Mouse (Mus musculus): Measurements from ENCODE around the gene Wdfy1.

The Wdfy1 gene

GRCm38 (mm10) chr1:79768231-79768630 lies 7.7 kb downstream of the Wdfy1 start:
- no peaks in the 10 kb centered on the region for H3K36me3 ChIP-seq (ENCODE audit: control insufficient read depth, insufficient read depth, low read length, poor library complexity, severe bottlenecking)
- no peaks in the 10 kb centered on the region for H3K27me3 ChIP-seq (ENCODE audit: control insufficient read depth, insufficient read depth, low read length, poor library complexity, severe bottlenecking)
- DNase-seq (ENCODE audit: low read depth, low spot score): no peak

- DNase-seq (ENCODE audit: low read depth, low spot score): no peak
- H3K27me3 ChIP-seq (ENCODE audit: control insufficient read depth, insufficient read depth, low read length, poor library complexity, severe bottlenecking): no peaks in the 10 kb centered on the region
- H3K36me3 ChIP-seq (ENCODE audit: control insufficient read depth, insufficient read depth, low read length, poor library complexity, severe bottlenecking): no peaks in the 10 kb centered on the region
Observed at GRCm38 (mm10) chr1:79764483-79764882, 11.5 kb downstream of the Wdfy1 start.

- no peaks in the 10 kb centered on the region for H3K36me3 ChIP-seq (ENCODE audit: control insufficient read depth, insufficient read depth, low read length, poor library complexity, severe bottlenecking)
- no peak for DNase-seq (ENCODE audit: low read depth, low spot score)
- H3K27me3 ChIP-seq (ENCODE audit: control insufficient read depth, insufficient read depth, low read length, poor library complexity, severe bottlenecking): no peaks in the 10 kb centered on the region
Observed at GRCm38 (mm10) chr1:79764031-79764430, 11.9 kb downstream of the Wdfy1 start.

GRCm38 (mm10) chr1:79762282-79763250 lies 13.4 kb downstream of the Wdfy1 start:
- peak; percentile 66 for DNase-seq (ENCODE audit: low read depth, low spot score)
- H3K36me3 ChIP-seq (ENCODE audit: control insufficient read depth, insufficient read depth, low read length, poor library complexity, severe bottlenecking): no peaks in the 10 kb centered on the region
- H3K27me3 ChIP-seq (ENCODE audit: control insufficient read depth, insufficient read depth, low read length, poor library complexity, severe bottlenecking): no peaks in the 10 kb centered on the region

- H3K36me3 ChIP-seq (ENCODE audit: control insufficient read depth, insufficient read depth, low read length, poor library complexity, severe bottlenecking): no peaks in the 10 kb centered on the region
- no peak for DNase-seq (ENCODE audit: low read depth, low spot score)
- H3K27me3 ChIP-seq (ENCODE audit: control insufficient read depth, insufficient read depth, low read length, poor library complexity, severe bottlenecking): no peaks in the 10 kb centered on the region
Observed at GRCm38 (mm10) chr1:79761917-79762271, 14.0 kb downstream of the Wdfy1 start.

- no peaks in the 10 kb centered on the region; the same call in 1 of the 2 replicates for H3K27me3 ChIP-seq (ENCODE audit: control insufficient read depth, insufficient read depth, low read length, poor library complexity, severe bottlenecking)
- H3K36me3 ChIP-seq (ENCODE audit: control insufficient read depth, insufficient read depth, low read length, poor library complexity, severe bottlenecking): no peaks in the 10 kb centered on the region
- DNase-seq (ENCODE audit: low read depth, low spot score): peak; percentile 87
Observed at GRCm38 (mm10) chr1:79761106-79761916, 14.6 kb downstream of the Wdfy1 start.

- H3K36me3 ChIP-seq (ENCODE audit: control insufficient read depth, insufficient read depth, low read length, poor library complexity, severe bottlenecking): no peaks in the 10 kb centered on the region
- DNase-seq (ENCODE audit: low read depth, low spot score): no peak
- H3K27me3 ChIP-seq (ENCODE audit: control insufficient read depth, insufficient read depth, low read length, poor library complexity, severe bottlenecking): no peaks in the 10 kb centered on the region; the same call in 1 of the 2 replicates
Observed at GRCm38 (mm10) chr1:79760656-79761055, 15.3 kb downstream of the Wdfy1 start.

- H3K27me3 ChIP-seq (ENCODE audit: control insufficient read depth, insufficient read depth, low read length, poor library complexity, severe bottlenecking): no peaks in the 10 kb centered on the region; the same call in 1 of the 2 replicates
- H3K36me3 ChIP-seq (ENCODE audit: control insufficient read depth, insufficient read depth, low read length, poor library complexity, severe bottlenecking): no peaks in the 10 kb centered on the region
- DNase-seq (ENCODE audit: low read depth, low spot score): no peak
Observed at GRCm38 (mm10) chr1:79759436-79759972, 16.4 kb downstream of the Wdfy1 start.

- no peaks in the 10 kb centered on the region; the same call in 1 of the 2 replicates for H3K27me3 ChIP-seq (ENCODE audit: control insufficient read depth, insufficient read depth, low read length, poor library complexity, severe bottlenecking)
- H3K36me3 ChIP-seq (ENCODE audit: control insufficient read depth, insufficient read depth, low read length, poor library complexity, severe bottlenecking): no peaks in the 10 kb centered on the region
- DNase-seq (ENCODE audit: low read depth, low spot score): no peak
Observed at GRCm38 (mm10) chr1:79759006-79759405, 16.9 kb downstream of the Wdfy1 start.

GRCm38 (mm10) chr1:79757597-79757996 lies 18.3 kb downstream of the Wdfy1 start:
- Histone ChIP-seq H3K27me3 (ENCODE audit: control insufficient read depth, insufficient read depth, low read length, poor library complexity, severe bottlenecking) (no peaks in the 10 kb centered on the region; the same call in 1 of the 2 replicates), H3K36me3 (ENCODE audit: control insufficient read depth, insufficient read depth, low read length, poor library complexity, severe bottlenecking) (no peaks in the 10 kb centered on the region)
- DNase-seq (ENCODE audit: low read depth, low spot score): no peak

GRCm38 (mm10) chr1:79757161-79757560 lies 18.8 kb downstream of the Wdfy1 start:
- DNase-seq (ENCODE audit: low read depth, low spot score): no peak
- H3K27me3 ChIP-seq (ENCODE audit: control insufficient read depth, insufficient read depth, low read length, poor library complexity, severe bottlenecking): no peaks in the 10 kb centered on the region; the same call in 1 of the 2 replicates
- H3K36me3 ChIP-seq (ENCODE audit: control insufficient read depth, insufficient read depth, low read length, poor library complexity, severe bottlenecking): no peaks in the 10 kb centered on the region

GRCm38 (mm10) chr1:79756417-79756816 lies 19.5 kb downstream of the Wdfy1 start:
- Histone ChIP-seq H3K36me3 (ENCODE audit: control insufficient read depth, insufficient read depth, low read length, poor library complexity, severe bottlenecking) (no peaks in the 10 kb centered on the region), H3K27me3 (ENCODE audit: control insufficient read depth, insufficient read depth, low read length, poor library complexity, severe bottlenecking) (no peaks in the 10 kb centered on the region; the same call in 1 of the 2 replicates)
- DNase-seq (ENCODE audit: low read depth, low spot score): no peak

GRCm38 (mm10) chr1:79755376-79755775 lies 20.6 kb downstream of the Wdfy1 start:
- Histone ChIP-seq H3K36me3 (ENCODE audit: control insufficient read depth, insufficient read depth, low read length, poor library complexity, severe bottlenecking) (no peaks in the 10 kb centered on the region), H3K27me3 (ENCODE audit: control insufficient read depth, insufficient read depth, low read length, poor library complexity, severe bottlenecking) (no peaks in the 10 kb centered on the region; the same call in 1 of the 2 replicates)
- no peak for DNase-seq (ENCODE audit: low read depth, low spot score)

GRCm38 (mm10) chr1:79754936-79755335 lies 21.0 kb downstream of the Wdfy1 start:
- no peaks in the 10 kb centered on the region for H3K36me3 ChIP-seq (ENCODE audit: control insufficient read depth, insufficient read depth, low read length, poor library complexity, severe bottlenecking)
- DNase-seq (ENCODE audit: low read depth, low spot score): no peak
- H3K27me3 ChIP-seq (ENCODE audit: control insufficient read depth, insufficient read depth, low read length, poor library complexity, severe bottlenecking): no peaks in the 10 kb centered on the region; the same call in 1 of the 2 replicates

All from splenic B cell, adult 2 months (primary cell).